Mouse (Mus musculus) embryonic facial prominence, embryonic 15.5 days (tissue): ENCODE measurements at regions not wholly inside any gene's neighbourhood (a gene's known extent, or its start where the extent isn't known, plus 50 kb on each side); places are given as distances from the start of the nearest gene placed in this dataset.

Source experiments
- ATAC-seq: fragments of 200-750 bp; cut with Nextera tagmentation; 2 replicates; pipeline ENCODE4 v1.8.0; 2017; ENCODE audit warnings: low read depth, moderate TSS enrichment; ENCODE audit not compliant: insufficient number of reproducible peaks, low FRiP score, low TSS enrichment
- H3K27ac ChIP-seq: fragments of 300-500 bp; sonication (generic); replicated peaks from 2 replicates; pipeline ENCODE4 v1.5.1; 2015; ENCODE audit warnings: mild to moderate bottlenecking, inconsistent platforms
- H3K27me3 ChIP-seq: fragments of 300-500 bp; sonication (generic); 2 replicates; pipeline ENCODE4 v1.6.1; 2015; ENCODE audit warnings: inconsistent platforms
- H3K36me3 ChIP-seq: fragments of 300-500 bp; sonication (generic); 2 replicates; pipeline ENCODE4 v1.6.1; 2015; ENCODE audit warnings: mild to moderate bottlenecking, inconsistent platforms
- H3K4me1 ChIP-seq: fragments of 300-500 bp; sonication (generic); 2 replicates; pipeline ENCODE4 v1.6.1; 2015; ENCODE audit warnings: inconsistent platforms
- H3K4me2 ChIP-seq: fragments of 300-500 bp; sonication (generic); replicated peaks from 2 replicates; pipeline ENCODE4 v1.6.1; 2015; ENCODE audit warnings: mild to moderate bottlenecking, inconsistent platforms
- H3K4me3 ChIP-seq: fragments of 300-500 bp; sonication (generic); replicated peaks from 2 replicates; pipeline ENCODE4 v1.5.1; 2015; ENCODE audit warnings: mild to moderate bottlenecking, inconsistent platforms
- H3K9ac ChIP-seq: fragments of 300-500 bp; sonication (generic); 2 replicates; pipeline ENCODE4 v1.6.1; 2015; ENCODE audit warnings: inconsistent platforms
- H3K9me3 ChIP-seq: fragments of 300-500 bp; sonication (generic); replicated peaks from 2 replicates; pipeline ENCODE4 v1.6.1; 2016; ENCODE audit warnings: inconsistent platforms
- WGBS: fragments of 180-500 bp; shearing (Covaris S2); methylation state at CpG from one replicate; pipeline ENCODE4 v1.1.7; 2015; 5-methylcytosine and 5-hydroxymethylcytosine counted together

GRCm38 (mm10) chr10:92075469-92075868 is 646.8 kb downstream of the Nedd1 start:
- no peak for ATAC-seq
- Histone ChIP-seq H3K9me3 (no peaks in the 10 kb centered on the region), H3K4me3 (no peak overlapping the region), H3K4me2 (no peak overlapping the region), H3K27ac (no peak overlapping the region), H3K9ac (no peak overlapping the region), H3K4me1 (no peaks in the 10 kb centered on the region), H3K27me3 (no peaks in the 10 kb centered on the region), H3K36me3 (no peaks in the 10 kb centered on the region)
- WGBS: 76% methylated on average over 8 of the region's 8 CpGs

- WGBS: 79% methylated on average over 11 of the region's 11 CpGs
- H3K36me3 ChIP-seq: no peaks in the 10 kb centered on the region
- H3K4me1 ChIP-seq: no peaks in the 10 kb centered on the region
- H3K9me3 ChIP-seq: no peaks in the 10 kb centered on the region
- no peaks in the 10 kb centered on the region for H3K27me3 ChIP-seq
- H3K4me3 ChIP-seq: no peak overlapping the region
- no peak overlapping the region for H3K4me2 ChIP-seq
- H3K27ac ChIP-seq: no peak overlapping the region
- no peak overlapping the region for H3K9ac ChIP-seq
- no peak for ATAC-seq
Observed at GRCm38 (mm10) chr10:92074698-92075394, 647.4 kb downstream of the Nedd1 start.

GRCm38 (mm10) chr10:92073873-92074390 is 648.3 kb downstream of the Nedd1 start:
- WGBS: 25% methylated on average over 5 of the region's 5 CpGs
- no peaks in the 10 kb centered on the region for H3K4me1 ChIP-seq
- H3K4me3 ChIP-seq: no peak overlapping the region
- H3K36me3 ChIP-seq: no peaks in the 10 kb centered on the region
- H3K27me3 ChIP-seq: no peaks in the 10 kb centered on the region
- no peak overlapping the region for H3K9ac ChIP-seq
- H3K9me3 ChIP-seq: no peaks in the 10 kb centered on the region
- H3K27ac ChIP-seq: no peak overlapping the region
- ATAC-seq: no peak
- H3K4me2 ChIP-seq: no peak overlapping the region

- no peak overlapping the region for H3K27ac ChIP-seq
- ATAC-seq: no peak
Observed at GRCm38 (mm10) chr10:92044783-92045182, 677.4 kb downstream of the Nedd1 start.

GRCm38 (mm10) chr10:92036176-92036575 is 686.0 kb downstream of the Nedd1 start:
- Histone ChIP-seq H3K4me3 (no peak overlapping the region), H3K4me2 (no peak overlapping the region), H3K9ac (no peak overlapping the region), H3K27me3 (no peaks in the 10 kb centered on the region), H3K9me3 (no peaks in the 10 kb centered on the region), H3K4me1 (no peaks in the 10 kb centered on the region), H3K36me3 (no peaks in the 10 kb centered on the region), H3K27ac (no peak overlapping the region)
- ATAC-seq: no peak
- WGBS: 31% methylated on average over 3 of the region's 3 CpGs

More at GRCm38 (mm10) chr10:92044783-92045182, 677.4 kb downstream of the Nedd1 start:
- Histone ChIP-seq H3K4me2 (no peak overlapping the region), H3K4me3 (no peak overlapping the region), H3K9ac (no peak overlapping the region), H3K27me3 (no peaks in the 10 kb centered on the region), H3K4me1 (no peaks in the 10 kb centered on the region), H3K9me3 (no peaks in the 10 kb centered on the region), H3K36me3 (no peaks in the 10 kb centered on the region)

GRCm38 (mm10) chr10:92030221-92030620 is 692.0 kb downstream of the Nedd1 start:
- Histone ChIP-seq H3K4me2 (no peak overlapping the region), H3K36me3 (no peaks in the 10 kb centered on the region), H3K9ac (no peak overlapping the region), H3K27ac (no peak overlapping the region), H3K4me1 (no peaks in the 10 kb centered on the region), H3K27me3 (no peaks in the 10 kb centered on the region), H3K4me3 (no peak overlapping the region), H3K9me3 (no peaks in the 10 kb centered on the region)
- no peak for ATAC-seq
- WGBS: 69% methylated on average over 4 of the region's 4 CpGs

GRCm38 (mm10) chr10:92024203-92024602 is 698.0 kb downstream of the Nedd1 start:
- Histone ChIP-seq H3K9ac (no peak overlapping the region), H3K27ac (no peak overlapping the region), H3K4me1 (no peaks in the 10 kb centered on the region), H3K9me3 (no peaks in the 10 kb centered on the region), H3K36me3 (no peaks in the 10 kb centered on the region), H3K27me3 (no peaks in the 10 kb centered on the region), H3K4me3 (no peak overlapping the region), H3K4me2 (no peak overlapping the region)
- no peak for ATAC-seq
- WGBS: 44% methylated on average over 1 of the region's 1 CpGs

GRCm38 (mm10) chr10:92021036-92021435 is 701.2 kb downstream of the Nedd1 start:
- H3K4me2 ChIP-seq: no peak overlapping the region
- no peak for ATAC-seq
- H3K4me3 ChIP-seq: no peak overlapping the region
- no peaks in the 10 kb centered on the region for H3K9me3 ChIP-seq
- no peaks in the 10 kb centered on the region for H3K4me1 ChIP-seq
- no peak overlapping the region for H3K9ac ChIP-seq
- no peaks in the 10 kb centered on the region for H3K27me3 ChIP-seq
- H3K36me3 ChIP-seq: no peaks in the 10 kb centered on the region
- no peak overlapping the region for H3K27ac ChIP-seq
- WGBS: 70% methylated on average over 1 of the region's 1 CpGs

- no peak overlapping the region for H3K9ac ChIP-seq
- H3K27me3 ChIP-seq: no peaks in the 10 kb centered on the region
- H3K9me3 ChIP-seq: no peaks in the 10 kb centered on the region
- H3K4me3 ChIP-seq: no peak overlapping the region
- no peak overlapping the region for H3K4me2 ChIP-seq
- H3K36me3 ChIP-seq: no peaks in the 10 kb centered on the region
- H3K4me1 ChIP-seq: no peaks in the 10 kb centered on the region
- no peak for ATAC-seq
- WGBS: 33% methylated on average over 10 of the region's 10 CpGs
- H3K27ac ChIP-seq: no peak overlapping the region
Observed at GRCm38 (mm10) chr10:92009551-92009950, 712.7 kb downstream of the Nedd1 start.

GRCm38 (mm10) chr10:92007891-92008290 is 714.3 kb downstream of the Nedd1 start:
- Histone ChIP-seq H3K4me2 (no peak overlapping the region), H3K27me3 (no peaks in the 10 kb centered on the region), H3K4me3 (no peak overlapping the region), H3K9me3 (no peaks in the 10 kb centered on the region), H3K9ac (no peak overlapping the region), H3K4me1 (no peaks in the 10 kb centered on the region), H3K27ac (no peak overlapping the region), H3K36me3 (no peaks in the 10 kb centered on the region)
- no peak for ATAC-seq
- WGBS: 66% methylated on average over 2 of the region's 2 CpGs

- 61% methylated on average over 3 of the region's 3 CpGs for WGBS
- no peak overlapping the region for H3K4me2 ChIP-seq
- H3K27me3 ChIP-seq: no peaks in the 10 kb centered on the region
- ATAC-seq: no peak
- H3K9me3 ChIP-seq: no peaks in the 10 kb centered on the region
- no peak overlapping the region for H3K9ac ChIP-seq
- no peaks in the 10 kb centered on the region for H3K4me1 ChIP-seq
- H3K36me3 ChIP-seq: no peaks in the 10 kb centered on the region
- H3K27ac ChIP-seq: no peak overlapping the region
- H3K4me3 ChIP-seq: no peak overlapping the region
Observed at GRCm38 (mm10) chr10:92006467-92006866, 715.8 kb downstream of the Nedd1 start.

GRCm38 (mm10) chr10:91991040-91991439 is 731.2 kb downstream of the Nedd1 start:
- ATAC-seq: no peak
- H3K36me3 ChIP-seq: no peaks in the 10 kb centered on the region
- H3K27ac ChIP-seq: no peak overlapping the region
- H3K4me3 ChIP-seq: no peak overlapping the region
- H3K9ac ChIP-seq: no peak overlapping the region
- H3K9me3 ChIP-seq: no peaks in the 10 kb centered on the region
- H3K27me3 ChIP-seq: no peaks in the 10 kb centered on the region
- WGBS: 66% methylated on average over 4 of the region's 4 CpGs
- H3K4me1 ChIP-seq: no peaks in the 10 kb centered on the region
- no peak overlapping the region for H3K4me2 ChIP-seq
